In genomic region chr19:42209485-42209884, GRCm38 (mm10) we compare ENCODE assay signal across 19 mouse cellular contexts. TPM values are rescaled to one million over a fixed set of nuclear protein-coding genes. Genes with fewer than 3 reads are reported as not detected.
"Had no signal": no experiment of that assay in that cellular context is flagged by ENCODE, and none has a peak within 500 bp of the region (broad histone marks: within the 10 kb centered on the region; RNA-seq: fewer than 3 reads in every experiment).

No protein-coding gene starts in this region.

- H3K27ac ChIP-seq: kidney, embryonic 15.5 days; left cerebral cortex, adult 2 months; limb, embryonic 15.5 days; liver, embryonic 12.5 days; midbrain, embryonic 10.5 days; stomach, embryonic 15.5 days had no signal

- H3K4me3 ChIP-seq: kidney, embryonic 15.5 days; left cerebral cortex, adult 2 months; limb, embryonic 15.5 days; liver, embryonic 12.5 days; midbrain, embryonic 10.5 days; myocyte; stomach, embryonic 15.5 days had no signal

- H3K9ac ChIP-seq: kidney, embryonic 15.5 days; limb, embryonic 15.5 days; liver, embryonic 12.5 days; lung, embryonic 14.5 days; stomach, embryonic 15.5 days had no signal

- H3K9me3 ChIP-seq: kidney, embryonic 15.5 days; limb, embryonic 15.5 days; liver, embryonic 12.5 days; midbrain, embryonic 10.5 days; stomach, embryonic 15.5 days had no signal

- ATAC-seq: liver, embryonic 12.5 days had no signal

- DNase-seq: kidney, postnatal 14 days; lung, embryonic 14.5 days; lung, postnatal 10 days; lung, postnatal 4 days; midbrain, embryonic 14.5 days; retina, postnatal 1 day; right cerebral cortex, postnatal 4 days; spleen, adult 18-20 months; thymus, postnatal 4 days had no signal

- H3K4me1 ChIP-seq: liver, embryonic 12.5 days; stomach, embryonic 15.5 days had no signal

- H3K27me3 ChIP-seq: stomach, embryonic 15.5 days had no signal

- H3K4me2 ChIP-seq: kidney, embryonic 15.5 days; limb, embryonic 15.5 days; liver, embryonic 12.5 days; lung, embryonic 14.5 days; stomach, embryonic 15.5 days had no signal

- H3K36me3 ChIP-seq: kidney, embryonic 15.5 days; limb, embryonic 15.5 days; liver, embryonic 12.5 days; midbrain, embryonic 10.5 days; stomach, embryonic 15.5 days had no signal

RNA-seq across cellular contexts. Expression of gene Sfrp5, which starts 7.4 kb away (rescaled TPM):
- total RNA-seq: megakaryocyte, adult 5-6 weeks had no signal

RNA-seq across cellular contexts. Expression of gene Golga7b, which starts 37.9 kb away (rescaled TPM):
- total RNA-seq: megakaryocyte, adult 5-6 weeks had no signal
- polyA plus RNA-seq: limb, embryonic 11.5 days; liver, embryonic 16.5 days; lung, embryonic 14.5 days had no signal
